Mouse (Mus musculus) lung, postnatal 0 days (tissue): ENCODE results near the gene Kif2c. TPM values are rescaled to one million over a fixed set of nuclear protein-coding genes. Genes with fewer than 3 reads are reported as not detected.

Source experiments
- ATAC-seq: fragments of 200-750 bp; cut with Nextera tagmentation; 2 replicates; pipeline ENCODE4 v1.8.0; 2017; ENCODE audit warnings: moderate library complexity
- DNase-seq: peaks from one replicate; pipeline ENCODE4 v3.0.0-alpha.2; 2016; ENCODE audit warnings: low spot score
- H3K27ac ChIP-seq: fragments of 300-500 bp; sonication (generic); 2 replicates; pipeline ENCODE4 v1.5.1; 2014; ENCODE audit warnings: antibody characterized with exemption, mild to moderate bottlenecking, low read length, mixed read lengths
- H3K27me3 ChIP-seq: fragments of 300-500 bp; sonication (generic); replicated peaks from 2 replicates; pipeline ENCODE4 v1.6.1; 2014; ENCODE audit warnings: low read length, mixed read lengths; ENCODE audit not compliant: insufficient read depth
- H3K36me3 ChIP-seq: fragments of 300-500 bp; sonication (generic); 2 replicates; pipeline ENCODE4 v1.6.1; 2014; ENCODE audit warnings: low read length, mixed read lengths; ENCODE audit not compliant: insufficient read depth
- H3K4me1 ChIP-seq: fragments of 300-500 bp; sonication (generic); 2 replicates; pipeline ENCODE4 v1.6.1; 2014; ENCODE audit warnings: antibody characterized with exemption, low read depth, low read length, mixed read lengths; ENCODE audit not compliant: insufficient read depth
- H3K4me2 ChIP-seq: fragments of 300-500 bp; sonication (generic); replicated peaks from 2 replicates; pipeline ENCODE4 v1.6.1; 2014; ENCODE audit warnings: low read depth, mild to moderate bottlenecking, low read length, moderate library complexity, mixed read lengths
- H3K4me3 ChIP-seq: fragments of 300-500 bp; sonication (generic); 2 replicates; pipeline ENCODE4 v1.5.1; 2014; ENCODE audit warnings: low read depth, low read length
- H3K9ac ChIP-seq: fragments of 300-500 bp; sonication (generic); replicated peaks from 2 replicates; pipeline ENCODE4 v1.6.1; 2014; ENCODE audit warnings: low read depth, mild to moderate bottlenecking
- H3K9me3 ChIP-seq: fragments of 300-500 bp; sonication (generic); 2 replicates; pipeline ENCODE4 v1.6.1; 2016; ENCODE audit warnings: low read length, mixed read lengths
- CTCF ChIP-seq: IDR thresholded peaks from 2 replicates; pipeline ENCODE4 v1.5.1; 2016; ENCODE audit warnings: antibody characterized with exemption, mild to moderate bottlenecking
- EP300 ChIP-seq: IDR thresholded peaks from 2 replicates; pipeline ENCODE4 v1.6.1; 2016; ENCODE audit warnings: antibody characterized with exemption, mild to moderate bottlenecking, control low read depth
- WGBS: fragments of 180-500 bp; shearing (Covaris S2); extraction: QIAGEN DNeasy Blood & Tissue Kit; methylation state at CpG from one replicate; pipeline ENCODE4 v1.1.7; 2014; 5-methylcytosine and 5-hydroxymethylcytosine counted together
- polyA plus RNA-seq: library from polyadenylated mRNA; unstranded; fragments of >200 nt; fragmentation: Nextera tagmentation; extraction: Ambion mirVana; gene quantifications from 2 replicates; pipeline ENCODE4 v1.2.1, GENCODE M21; 2015

Kif2c gene
- polyA plus RNA-seq, 1 experiment from 2014 or later = 2.0 TPM

DNA sequence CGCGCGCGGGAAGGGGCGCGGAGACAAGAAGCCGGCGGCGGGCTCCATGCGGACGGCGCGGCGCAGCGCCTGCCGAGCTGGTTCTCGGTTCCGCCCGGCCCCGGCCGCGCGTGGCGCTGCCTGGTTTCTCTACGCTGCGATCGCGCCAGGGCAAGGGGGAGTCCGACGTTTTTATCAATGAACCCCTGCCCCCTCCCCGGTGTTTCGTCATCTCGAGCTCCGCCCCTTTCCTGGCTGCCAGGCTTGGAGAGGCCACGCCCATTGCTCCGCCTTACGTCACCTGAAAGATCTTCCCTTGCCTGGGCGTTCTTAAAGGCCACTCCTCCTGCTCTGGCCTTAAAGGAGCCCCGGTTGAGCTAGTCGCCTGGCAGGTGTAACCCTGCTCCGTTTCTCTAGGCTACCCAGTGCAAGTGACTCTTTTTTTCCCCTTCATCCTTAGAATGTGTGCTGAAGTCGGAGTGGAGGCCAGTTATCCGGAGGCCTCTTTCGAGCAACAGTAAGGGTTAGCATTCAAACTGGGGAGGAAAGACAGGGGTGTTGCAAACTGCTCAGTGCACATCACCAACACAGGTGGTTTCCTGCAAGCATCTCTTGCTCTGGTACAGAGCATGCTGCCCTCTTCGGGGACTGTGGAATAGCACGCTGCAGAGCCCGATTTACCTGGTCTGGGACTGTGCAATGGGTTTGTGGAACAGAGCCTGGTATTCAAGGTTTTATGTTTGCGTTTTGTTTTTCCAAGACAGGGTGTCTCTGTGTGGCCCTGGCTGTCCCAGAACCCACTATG lies 48.4 kb downstream of the Kif2c start, which contains the start of gene Plk3:
Gene Plk3 (minus strand): TSS at position 147 of the 784 bp plus-strand sequence.
- Histone ChIP-seq H3K9me3 (no peaks in the 10 kb centered on the region), H3K4me3 (peak within 1 kb of the TSS; percentile 85), H3K4me2 (peak within 1 kb of the TSS; percentile 99), H3K36me3 (no peaks in the 10 kb centered on the region), H3K9ac (peak within 1 kb of the TSS; percentile 78), H3K27me3 (no peaks in the 10 kb centered on the region), H3K27ac (0 out of 2 replicates have a peak within 1 kb of the TSS, but pooled peaks have one; percentile 9), H3K4me1 (peaks cover 3% of the 10 kb centered on the region)
- DNase-seq (peak; percentile 97), ATAC-seq (peak; percentile 88)
- TF ChIP-seq CTCF = peak; percentile 30; the same call in 1 of the 2 replicates
- no peak for TF ChIP-seq EP300
- WGBS = 2% methylated on average over 38 of the region's 48 CpGs

DNA sequence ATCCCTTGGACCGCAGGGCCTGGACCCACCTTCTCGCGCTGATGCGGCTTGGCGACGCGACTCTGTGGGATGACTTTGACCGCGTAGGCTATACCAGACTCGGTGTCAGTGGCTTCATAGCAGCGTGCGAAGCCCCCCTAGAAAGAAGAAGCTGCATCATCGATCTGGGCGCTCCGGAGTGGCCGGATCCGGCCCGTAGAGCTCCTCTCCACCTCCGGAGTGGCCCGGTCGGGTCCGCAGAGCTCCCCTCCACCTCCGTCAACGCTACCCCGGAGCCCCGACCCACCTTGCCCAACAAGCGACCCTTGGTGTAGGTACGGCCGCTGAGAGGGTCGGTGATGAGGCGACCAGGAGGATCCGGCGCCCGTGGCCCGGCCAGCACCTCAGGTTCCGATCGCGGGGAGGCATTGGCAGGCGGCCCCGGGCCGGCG lies 49.1 kb downstream of the Kif2c start:
- Histone ChIP-seq H3K4me1 (peaks cover 3% of the 10 kb centered on the region), H3K4me2 (peak overlapping the region; percentile 99), H3K9me3 (no peaks in the 10 kb centered on the region), H3K27ac (no peak overlapping the region), H3K4me3 (peak overlapping the region; percentile 85), H3K27me3 (no peaks in the 10 kb centered on the region), H3K9ac (peak overlapping the region; percentile 78), H3K36me3 (no peaks in the 10 kb centered on the region)
- DNase-seq (no peak), ATAC-seq (0 out of 2 replicates have a peak, but pooled peaks have one; percentile 2)
- under 1% methylated on average over 41 of the region's 42 CpGs for WGBS
- TF ChIP-seq EP300 (no peak), CTCF (no peak)

DNA sequence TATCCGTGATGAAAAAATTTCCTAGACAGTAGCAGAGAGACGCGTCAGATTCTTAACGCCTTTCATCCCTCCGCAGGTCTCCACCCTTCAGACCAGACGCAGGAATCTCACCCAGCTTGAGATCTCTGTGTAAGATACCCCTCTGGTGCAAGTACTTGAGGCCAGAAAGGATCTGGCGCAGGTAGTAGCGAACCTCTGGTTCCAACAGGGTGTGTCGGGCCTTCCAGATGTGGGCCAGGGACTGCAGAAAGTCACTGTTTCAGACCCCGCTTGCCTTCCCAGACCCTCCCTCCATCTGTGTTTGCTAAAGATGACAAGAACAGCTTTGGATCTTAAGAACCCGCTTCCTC lies 49.7 kb downstream of the Kif2c start:
- H3K27ac ChIP-seq = no peak overlapping the region
- no peaks in the 10 kb centered on the region for H3K9me3 ChIP-seq
- peak overlapping the region; percentile 78; the same call in 1 of the 2 replicates for H3K9ac ChIP-seq
- H3K27me3 ChIP-seq = no peaks in the 10 kb centered on the region
- 35% methylated on average over 11 of the region's 11 CpGs for WGBS
- no peak for ATAC-seq
- peak overlapping the region; percentile 85 for H3K4me3 ChIP-seq
- no peak for DNase-seq
- peak overlapping the region; percentile 99 for H3K4me2 ChIP-seq
- no peaks in the 10 kb centered on the region for H3K36me3 ChIP-seq
- H3K4me1 ChIP-seq = peaks cover 3% of the 10 kb centered on the region
- TF ChIP-seq EP300 (no peak), CTCF (no peak)

DNA sequence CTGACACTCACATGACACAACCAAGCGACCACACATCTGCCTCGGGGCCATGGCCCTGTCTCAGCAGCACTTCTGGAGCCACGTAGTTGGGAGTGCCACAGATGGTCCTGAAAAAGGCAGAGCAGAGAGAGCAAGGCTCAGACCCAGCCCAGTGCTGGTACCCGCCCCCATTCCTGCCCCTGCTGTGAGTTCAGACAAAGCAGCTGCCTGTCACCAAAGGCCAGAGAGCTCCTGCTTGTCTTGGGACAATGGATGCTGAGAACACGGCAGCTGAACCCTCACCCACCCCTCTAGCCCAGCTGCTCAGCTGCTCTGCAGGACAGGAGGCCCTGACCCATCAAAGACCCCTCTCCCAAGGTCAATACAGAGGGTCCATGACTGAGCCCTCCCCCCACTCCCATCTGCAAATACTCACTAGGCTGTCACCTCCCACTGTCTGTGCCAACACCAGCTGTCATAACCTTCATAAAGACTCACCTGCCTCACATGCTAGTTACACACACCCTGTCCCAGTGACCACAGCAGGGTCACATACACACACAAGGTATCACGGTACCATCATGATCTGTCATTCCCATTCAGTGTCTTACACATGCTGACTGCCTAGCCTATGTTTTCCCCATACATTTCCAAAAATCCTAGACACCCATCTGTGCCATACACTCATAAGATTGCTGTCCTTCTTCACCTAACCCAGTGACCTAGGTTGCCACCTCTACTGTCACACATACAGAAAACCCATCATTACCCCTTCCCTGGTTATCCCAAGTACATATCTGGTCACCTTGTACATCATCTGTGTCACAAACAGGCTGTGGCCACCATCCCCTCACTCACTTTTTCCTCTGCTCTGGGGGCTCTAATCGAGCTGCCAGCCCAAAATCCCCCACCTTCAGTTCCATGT lies 50.3 kb downstream of the Kif2c start:
- Histone ChIP-seq H3K27me3 (no peaks in the 10 kb centered on the region), H3K27ac (no peak overlapping the region), H3K4me3 (peak overlapping the region; percentile 85; the same call in 1 of the 2 replicates), H3K9ac (no peak overlapping the region), H3K4me1 (peaks cover 3% of the 10 kb centered on the region), H3K36me3 (no peaks in the 10 kb centered on the region), H3K9me3 (no peaks in the 10 kb centered on the region), H3K4me2 (peak overlapping the region; percentile 99)
- no peak for TF ChIP-seq EP300
- TF ChIP-seq CTCF = no peak
- 45% methylated on average over 7 of the region's 7 CpGs for WGBS
- peak; percentile 61 for DNase-seq
- ATAC-seq = 0 out of 2 replicates have a peak, but pooled peaks have one; percentile 5

DNA sequence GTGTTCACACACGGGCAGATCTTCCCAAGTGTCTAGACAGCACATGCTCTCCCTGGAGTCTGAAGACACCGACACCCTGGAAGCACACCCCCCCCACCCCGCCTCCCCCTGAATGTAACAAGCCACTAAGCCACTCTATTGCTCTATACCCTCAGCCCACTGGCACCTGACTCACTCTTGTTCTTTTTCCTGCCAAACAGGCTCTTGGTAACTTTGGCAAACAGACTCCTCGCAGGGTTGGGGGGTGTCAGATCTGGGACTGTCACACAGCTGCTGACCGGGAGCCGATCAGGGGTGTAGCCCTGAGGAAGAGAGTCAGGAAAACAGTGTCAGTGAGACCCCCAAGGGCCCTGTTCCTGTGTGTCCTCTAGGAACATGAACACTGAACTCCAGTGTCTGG lies 51.2 kb downstream of the Kif2c start:
- Histone ChIP-seq H3K9ac (no peak overlapping the region), H3K27ac (no peak overlapping the region), H3K36me3 (no peaks in the 10 kb centered on the region), H3K27me3 (no peaks in the 10 kb centered on the region), H3K4me1 (peaks cover 6% of the 10 kb centered on the region), H3K4me3 (no peak overlapping the region), H3K9me3 (no peaks in the 10 kb centered on the region), H3K4me2 (no peak overlapping the region)
- ATAC-seq (no peak), DNase-seq (peak; percentile 36)
- TF ChIP-seq CTCF (no peak), EP300 (no peak)
- 68% methylated on average over 6 of the region's 6 CpGs for WGBS

DNA sequence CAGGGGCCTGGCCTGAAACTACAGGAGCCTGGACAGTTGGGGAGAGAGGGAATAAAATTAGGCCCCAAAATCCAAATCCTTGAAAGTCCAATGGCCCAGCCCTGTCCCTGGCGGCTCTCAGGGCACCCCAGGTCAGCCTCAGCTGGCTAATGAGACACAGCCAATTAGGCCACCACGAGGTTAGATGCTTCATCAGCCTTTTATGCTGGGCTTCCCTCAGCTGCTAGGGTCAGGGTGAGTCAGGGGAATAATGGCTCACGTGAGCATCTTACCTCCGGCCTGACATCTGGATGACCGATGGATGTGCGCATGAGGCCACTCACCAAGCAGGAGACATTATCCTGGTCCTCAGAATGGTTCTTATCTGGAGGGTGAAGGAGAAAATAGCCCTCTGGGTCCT lies 51.6 kb downstream of the Kif2c start:
- H3K9ac ChIP-seq = no peak overlapping the region
- no peak overlapping the region for H3K4me3 ChIP-seq
- H3K9me3 ChIP-seq = no peaks in the 10 kb centered on the region
- 88% methylated on average over 6 of the region's 6 CpGs for WGBS
- ATAC-seq = no peak
- no peaks in the 10 kb centered on the region for H3K36me3 ChIP-seq
- H3K27me3 ChIP-seq = no peaks in the 10 kb centered on the region
- no peak for TF ChIP-seq EP300
- no peak for TF ChIP-seq CTCF
- no peak overlapping the region for H3K27ac ChIP-seq
- no peak for DNase-seq
- peaks cover 9% of the 10 kb centered on the region for H3K4me1 ChIP-seq
- no peak overlapping the region for H3K4me2 ChIP-seq
